Mouse (Mus musculus) ES-Bruce4 (cell line): ENCODE measurements around the gene Sirt6.

Source experiments
- CTCF ChIP-seq: IDR thresholded peaks from one replicate; pipeline ENCODE4 v1.8.1; 2011; ENCODE audit warnings: low read depth, low read length
- EP300 ChIP-seq: IDR thresholded peaks from 2 replicates; pipeline ENCODE4 v1.6.1; 2011; ENCODE audit warnings: low read depth, low read length; ENCODE audit not compliant: insufficient read depth
- POLR2A ChIP-seq: IDR thresholded peaks from one replicate; pipeline ENCODE4 v1.8.1; 2011; ENCODE audit warnings: low read length; ENCODE audit not compliant: insufficient read depth

- TF ChIP-seq CTCF (no peak), POLR2A (no peak), EP300 (no peak)
Observed at GRCm38 (mm10) chr10:81575695-81576094, 51.9 kb downstream of the Sirt6 start.
